Mouse (Mus musculus) G1E (cell line): Measurements from ENCODE around the gene Grik1.

Experiments used
- CTCF ChIP-seq: IDR thresholded peaks from 2 replicates; pipeline ENCODE4 v1.5.1; 2012; ENCODE audit warnings: low read depth, low read length, inconsistent platforms, mixed read lengths
- GATA1 ChIP-seq: IDR thresholded peaks from 2 replicates; pipeline ENCODE4 v1.6.1; 2012; ENCODE audit warnings: borderline replicate concordance, low read length, inconsistent platforms, mixed read lengths
- GATA2 ChIP-seq: IDR thresholded peaks from 2 replicates; pipeline ENCODE4 v1.6.1; 2012; ENCODE audit warnings: low read depth, low read length, inconsistent platforms, borderline replicate concordance

DNA sequence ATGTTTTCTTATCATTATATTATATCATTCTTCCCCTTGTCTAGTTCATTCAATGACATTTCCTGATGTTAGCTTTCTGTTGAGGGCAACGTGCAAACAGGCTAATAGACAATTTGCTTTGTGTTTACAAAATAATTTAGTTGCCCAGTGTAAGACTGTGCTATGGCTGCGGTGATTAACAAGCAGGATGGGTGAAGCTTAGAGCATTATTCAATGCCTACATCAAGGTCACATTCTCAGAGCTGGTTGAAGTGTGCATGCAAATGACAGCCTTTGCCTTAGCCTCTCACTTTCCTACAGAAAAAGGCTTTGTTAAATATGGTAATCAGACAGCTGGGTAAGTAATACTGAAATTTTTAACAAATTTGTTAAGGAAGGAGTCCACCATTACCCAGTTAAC lies 438.5 kb downstream of the Grik1 start:
- no peak for TF ChIP-seq CTCF
- TF ChIP-seq GATA2, result no peak
- TF ChIP-seq GATA1, result no peak
